Mouse (Mus musculus): ENCODE results near the gene Serpinb6b. TPM values are rescaled to one million over a fixed set of nuclear protein-coding genes. Genes with fewer than 3 reads are reported as not detected.
A peak's percentile ranks its signal among the peaks of the same experiment; 100 is the strongest.
"Not testable (repeated sequence)": the region's sequence is repeated elsewhere in the genome, so short reads cannot be mapped to it uniquely, and the experiment has no call there.

Gene Serpinb6b
- 1.7 and 2.5 TPM in 2 replicates for polyA plus RNA-seq (2015; fragmentation: Nextera tagmentation; extraction: Ambion mirVana)

DNA sequence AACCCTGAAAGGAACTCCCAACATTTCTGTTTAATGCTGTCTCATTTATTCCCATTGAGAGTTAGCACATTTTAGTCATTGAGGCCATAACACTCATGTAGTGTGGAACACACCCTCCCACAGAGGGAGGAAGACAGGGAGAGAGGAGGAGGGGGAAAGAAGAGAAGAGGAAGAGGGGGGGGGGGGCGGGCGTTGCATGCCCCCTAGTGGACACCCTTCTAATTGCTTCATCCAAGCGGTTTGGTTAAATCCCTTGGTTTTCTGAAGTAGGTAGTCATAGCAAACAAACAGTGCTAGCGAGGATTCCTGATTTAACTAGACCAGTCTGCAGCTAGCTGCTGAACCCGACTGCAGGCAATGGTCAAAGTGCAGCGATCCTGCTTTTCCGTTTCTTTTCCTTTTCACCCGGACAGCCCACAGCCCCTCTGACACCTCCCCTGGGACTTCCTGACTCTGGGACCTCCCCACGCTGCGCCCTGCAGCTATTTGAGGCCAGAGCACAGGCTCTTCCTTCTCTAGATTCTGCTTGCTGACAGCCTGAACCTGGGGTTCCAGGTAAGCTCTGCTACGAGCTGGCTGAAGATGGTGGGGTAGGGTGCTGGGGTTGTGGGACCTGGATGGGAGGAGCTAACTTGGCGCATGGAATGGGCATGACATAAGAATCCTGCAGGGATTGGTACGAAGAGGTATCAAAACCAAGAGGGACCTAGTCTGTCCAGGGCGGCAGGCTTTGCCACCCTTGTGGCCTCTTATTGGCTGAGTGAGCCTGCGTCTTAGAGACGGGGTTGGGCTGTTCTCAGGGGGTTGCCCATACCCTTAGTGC, at the start of gene Serpinb6b:
TSS of gene Serpinb6b (plus strand) at position 221 of the 823 bp plus-strand sequence.
- ATAC-seq, result no peak
- Histone ChIP-seq H3K4me3 (ENCODE audit: low read length) (peak within 1 kb of the TSS; percentile 18), H3K36me3 (ENCODE audit: control insufficient read depth, insufficient read depth, low read length) (no peaks in the 10 kb centered on the region), H3K27me3 (replicated peaks; ENCODE audit: control insufficient read depth, insufficient read depth, low read length) (no peaks in the 10 kb centered on the region), H3K4me2 (ENCODE audit: low read length) (peak within 1 kb of the TSS; percentile 43), H3K9ac (ENCODE audit: low read depth, low read length) (no peak within 1 kb of the TSS), H3K27ac (ENCODE audit: low read depth, low read length) (no peak within 1 kb of the TSS), H3K4me1 (ENCODE audit: control insufficient read depth, insufficient read depth, low read depth, low read length) (no peaks in the 10 kb centered on the region), H3K9me3 (ENCODE audit: control insufficient read depth, low read length) (no peaks in the 10 kb centered on the region)
- WGBS, result 51% methylated on average over 16 of the region's 16 CpGs

DNA sequence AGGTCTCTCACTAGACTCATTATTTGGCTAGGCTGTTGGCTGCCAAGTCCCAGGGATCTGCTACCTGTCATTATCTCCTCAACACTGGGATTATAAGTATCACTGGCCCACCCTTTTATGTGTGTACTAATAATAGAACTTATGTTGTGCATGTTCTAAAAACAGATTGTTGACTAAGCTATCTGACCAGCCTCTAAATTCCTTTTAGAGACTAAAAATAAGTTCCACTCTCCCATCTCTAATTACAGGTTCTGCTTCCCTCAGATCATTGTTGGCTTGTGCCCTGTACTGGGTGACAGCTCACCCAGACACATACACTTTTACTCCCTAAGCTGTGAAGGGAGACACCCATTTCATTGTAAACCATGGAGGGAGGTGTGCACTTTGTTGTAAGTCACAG, 42.4 kb upstream of the Serpinb6b start:
- ATAC-seq, result no peak

DNA sequence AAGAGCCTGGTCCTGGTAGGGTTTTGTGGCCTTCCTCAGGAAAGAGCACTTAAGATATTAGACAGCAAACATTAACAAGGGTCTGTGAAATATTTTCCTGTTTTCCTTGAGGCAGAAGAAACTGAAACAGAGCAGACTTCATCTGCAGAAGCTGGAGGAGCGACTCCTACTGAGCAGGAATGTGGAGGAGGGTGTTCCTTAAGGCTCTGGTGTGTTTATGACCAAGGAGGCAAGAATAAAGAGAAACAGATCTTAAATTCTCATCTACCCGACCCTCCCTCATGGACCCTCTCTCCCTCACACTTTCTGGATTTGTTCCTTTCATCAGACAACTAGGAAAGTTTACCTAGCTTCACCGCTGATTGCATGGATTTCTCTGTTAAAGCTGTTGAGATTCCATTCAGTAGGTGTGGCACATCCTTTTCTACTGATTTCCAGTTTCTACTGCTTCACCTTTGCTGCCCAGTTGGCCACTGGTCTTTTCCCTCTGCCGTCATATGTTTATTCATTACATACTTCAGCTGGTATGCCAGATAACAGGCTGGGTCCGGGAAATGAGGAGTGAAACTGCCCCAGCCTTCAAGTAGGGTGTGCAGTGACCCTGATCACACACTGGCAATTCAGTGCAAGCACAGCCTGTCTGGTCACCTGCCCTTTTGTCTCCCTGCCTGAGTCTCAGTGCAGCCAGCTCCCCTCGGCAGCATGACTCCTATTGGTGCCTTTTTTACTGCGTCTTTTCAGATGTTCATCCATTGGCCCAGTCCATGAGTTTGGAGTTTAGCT, 40.2 kb upstream of the Serpinb6b start:
- Histone ChIP-seq H3K9ac (ENCODE audit: low read depth, low read length) (no peak overlapping the region), H3K36me3 (ENCODE audit: control insufficient read depth, insufficient read depth, low read length) (no peaks in the 10 kb centered on the region), H3K4me2 (ENCODE audit: low read length) (no peak overlapping the region), H3K27ac (ENCODE audit: low read depth, low read length) (no peak overlapping the region), H3K4me3 (ENCODE audit: low read length) (no peak overlapping the region), H3K27me3 (replicated peaks; ENCODE audit: control insufficient read depth, insufficient read depth, low read length) (no peaks in the 10 kb centered on the region), H3K9me3 (ENCODE audit: control insufficient read depth, low read length) (no peaks in the 10 kb centered on the region), H3K4me1 (ENCODE audit: control insufficient read depth, insufficient read depth, low read depth, low read length) (no peaks in the 10 kb centered on the region)
- 64% methylated on average over 7 of the region's 7 CpGs for WGBS
- no peak for ATAC-seq

More for the DNA sequence above, 42.4 kb upstream of the Serpinb6b start:
- H3K27me3 ChIP-seq (replicated peaks; ENCODE audit: control insufficient read depth, insufficient read depth, low read length), result no peaks in the 10 kb centered on the region
- H3K4me3 ChIP-seq (ENCODE audit: low read length), result no peak overlapping the region
- H3K4me2 ChIP-seq (ENCODE audit: low read length), result no peak overlapping the region
- H3K9ac ChIP-seq (ENCODE audit: low read depth, low read length), result no peak overlapping the region
- H3K36me3 ChIP-seq (ENCODE audit: control insufficient read depth, insufficient read depth, low read length), result no peaks in the 10 kb centered on the region
- H3K27ac ChIP-seq (ENCODE audit: low read depth, low read length), result no peak overlapping the region
- H3K9me3 ChIP-seq (ENCODE audit: control insufficient read depth, low read length), result no peaks in the 10 kb centered on the region
- no peaks in the 10 kb centered on the region for H3K4me1 ChIP-seq (ENCODE audit: control insufficient read depth, insufficient read depth, low read depth, low read length)

DNA sequence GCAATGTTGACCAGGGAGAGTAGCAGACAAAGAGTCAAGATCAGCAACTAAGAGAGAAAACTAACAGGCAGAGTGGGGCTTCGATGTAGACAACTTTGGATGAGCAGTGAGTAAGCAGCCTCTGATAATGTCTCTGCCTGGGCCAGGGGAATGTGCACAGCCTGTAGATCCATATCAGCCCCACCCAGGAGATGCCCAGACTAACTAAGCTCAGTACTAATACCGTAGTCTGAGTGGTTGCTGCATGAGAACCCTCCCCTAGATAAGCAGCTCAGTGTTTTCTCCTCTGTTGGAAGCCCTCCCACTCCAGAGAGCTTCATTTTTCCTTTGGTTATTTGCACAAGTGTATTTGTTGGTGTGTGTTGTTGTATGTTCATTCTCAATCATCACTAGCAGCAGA, 38.3 kb upstream of the Serpinb6b start:
- Histone ChIP-seq H3K4me3 (ENCODE audit: low read length) (no peak overlapping the region), H3K9me3 (ENCODE audit: control insufficient read depth, low read length) (no peaks in the 10 kb centered on the region), H3K27ac (ENCODE audit: low read depth, low read length) (no peak overlapping the region), H3K9ac (ENCODE audit: low read depth, low read length) (no peak overlapping the region), H3K36me3 (ENCODE audit: control insufficient read depth, insufficient read depth, low read length) (no peaks in the 10 kb centered on the region), H3K27me3 (replicated peaks; ENCODE audit: control insufficient read depth, insufficient read depth, low read length) (no peaks in the 10 kb centered on the region), H3K4me2 (ENCODE audit: low read length) (no peak overlapping the region), H3K4me1 (ENCODE audit: control insufficient read depth, insufficient read depth, low read depth, low read length) (no peaks in the 10 kb centered on the region)
- ATAC-seq, result no peak
- WGBS, result 85% methylated on average over 2 of the region's 2 CpGs

DNA sequence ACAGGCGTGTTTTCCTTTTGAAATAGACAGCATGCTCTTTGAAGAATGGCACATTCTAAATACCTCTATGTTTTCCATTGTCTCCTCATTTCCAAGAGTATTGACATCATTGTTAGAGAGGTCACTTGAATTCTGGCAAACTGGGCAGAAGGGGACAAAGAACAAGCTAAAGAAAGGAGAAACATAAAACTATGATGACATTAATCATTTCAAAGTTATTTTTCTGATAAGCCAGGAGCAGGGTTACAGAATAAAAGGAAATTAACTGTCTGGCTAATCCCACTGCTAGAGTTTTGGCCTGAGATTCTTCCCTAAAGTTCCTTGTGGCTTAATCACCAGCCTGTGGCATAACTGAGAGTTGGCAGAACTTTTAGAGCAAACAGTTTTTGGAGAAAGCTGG, 37.8 kb upstream of the Serpinb6b start:
- no peak for ATAC-seq
- no peaks in the 10 kb centered on the region for H3K36me3 ChIP-seq (ENCODE audit: control insufficient read depth, insufficient read depth, low read length)
- H3K4me1 ChIP-seq (ENCODE audit: control insufficient read depth, insufficient read depth, low read depth, low read length), result no peaks in the 10 kb centered on the region
- no peak overlapping the region for H3K27ac ChIP-seq (ENCODE audit: low read depth, low read length)
- H3K9ac ChIP-seq (ENCODE audit: low read depth, low read length), result no peak overlapping the region
- no peak overlapping the region for H3K4me2 ChIP-seq (ENCODE audit: low read length)
- no peak overlapping the region for H3K4me3 ChIP-seq (ENCODE audit: low read length)
- 66% methylated on average over 1 of the region's 1 CpGs for WGBS
- no peaks in the 10 kb centered on the region for H3K9me3 ChIP-seq (ENCODE audit: control insufficient read depth, low read length)
- H3K27me3 ChIP-seq (replicated peaks; ENCODE audit: control insufficient read depth, insufficient read depth, low read length), result no peaks in the 10 kb centered on the region

DNA sequence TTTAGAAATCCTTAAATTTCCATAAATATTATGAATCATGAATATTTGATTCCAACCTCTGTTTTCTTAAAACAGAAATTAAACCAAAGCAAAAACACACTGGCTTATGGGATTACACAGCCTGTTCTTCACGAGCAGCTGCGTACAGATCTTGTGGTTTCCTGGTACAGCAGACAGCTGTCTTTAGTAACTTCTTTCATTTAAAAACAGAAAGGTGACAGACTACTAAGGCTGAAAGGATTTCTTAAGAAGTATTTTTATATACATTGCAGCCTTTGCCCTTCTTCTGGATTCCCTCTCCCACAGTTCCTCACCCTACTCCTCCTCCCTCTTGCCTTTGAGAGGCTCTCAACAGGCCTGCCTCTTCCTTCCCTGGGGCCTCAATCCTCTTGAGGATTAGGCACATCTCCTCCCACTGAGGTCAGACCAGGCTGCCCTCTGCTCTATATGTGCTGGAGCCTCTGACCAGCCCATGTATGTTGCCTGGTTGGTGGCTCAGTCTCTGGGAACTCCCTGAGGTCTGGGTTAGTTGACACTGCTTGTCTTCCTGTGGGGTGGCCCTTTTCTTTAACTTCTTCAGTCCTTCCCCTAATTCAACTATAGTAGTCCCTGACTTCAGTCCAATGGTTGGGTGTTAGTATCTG, 35.8 kb upstream of the Serpinb6b start:
- H3K36me3 ChIP-seq (ENCODE audit: control insufficient read depth, insufficient read depth, low read length), result no peaks in the 10 kb centered on the region
- ATAC-seq, result no peak
- no peak overlapping the region for H3K4me2 ChIP-seq (ENCODE audit: low read length)
- H3K9me3 ChIP-seq (ENCODE audit: control insufficient read depth, low read length), result no peaks in the 10 kb centered on the region
- WGBS, result 89% methylated on average over 2 of the region's 2 CpGs
- no peaks in the 10 kb centered on the region for H3K27me3 ChIP-seq (replicated peaks; ENCODE audit: control insufficient read depth, insufficient read depth, low read length)
- H3K9ac ChIP-seq (ENCODE audit: low read depth, low read length), result no peak overlapping the region
- H3K4me1 ChIP-seq (ENCODE audit: control insufficient read depth, insufficient read depth, low read depth, low read length), result no peaks in the 10 kb centered on the region
- H3K27ac ChIP-seq (ENCODE audit: low read depth, low read length), result no peak overlapping the region
- no peak overlapping the region for H3K4me3 ChIP-seq (ENCODE audit: low read length)

DNA sequence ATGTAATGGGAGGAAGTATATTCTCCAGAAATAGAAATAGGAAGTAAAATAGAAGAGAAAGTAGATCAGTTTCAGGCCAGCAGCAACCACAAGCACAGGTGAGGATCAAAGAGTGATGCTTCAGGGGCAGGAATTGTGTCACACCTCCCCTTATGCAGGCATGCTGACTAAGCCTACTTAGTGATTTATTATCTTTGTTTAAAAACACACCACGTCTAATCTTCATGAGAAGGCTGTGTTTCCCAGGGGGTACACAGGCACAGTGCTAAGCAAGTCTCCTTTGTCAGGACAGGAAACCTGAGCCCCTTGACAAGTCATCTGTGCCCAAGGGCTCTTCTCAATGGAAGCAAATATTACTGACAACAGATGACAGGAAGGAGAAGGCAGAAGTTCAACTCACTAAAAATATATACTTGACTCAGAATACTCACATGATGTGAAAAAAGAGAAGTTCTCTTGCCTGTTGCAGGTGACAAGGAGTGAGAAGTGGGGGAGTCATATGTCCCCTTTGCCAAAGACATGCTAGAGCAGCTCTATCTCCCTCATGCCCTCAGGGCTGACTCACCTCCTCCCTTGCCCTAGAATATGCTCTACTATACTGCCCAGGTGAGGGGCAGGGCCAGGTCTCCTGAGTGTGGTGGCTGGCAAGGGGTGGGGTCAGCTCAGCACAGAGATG, 30.2 kb upstream of the Serpinb6b start:
- no peak overlapping the region for H3K9ac ChIP-seq (ENCODE audit: low read depth, low read length)
- H3K4me1 ChIP-seq (ENCODE audit: control insufficient read depth, insufficient read depth, low read depth, low read length), result no peaks in the 10 kb centered on the region
- no peaks in the 10 kb centered on the region for H3K36me3 ChIP-seq (ENCODE audit: control insufficient read depth, insufficient read depth, low read length)
- no peak overlapping the region for H3K4me3 ChIP-seq (ENCODE audit: low read length)
- no peaks in the 10 kb centered on the region for H3K27me3 ChIP-seq (replicated peaks; ENCODE audit: control insufficient read depth, insufficient read depth, low read length)
- no peaks in the 10 kb centered on the region for H3K9me3 ChIP-seq (ENCODE audit: control insufficient read depth, low read length)
- 38% methylated on average over 1 of the region's 1 CpGs for WGBS
- ATAC-seq, result no peak
- no peak overlapping the region for H3K27ac ChIP-seq (ENCODE audit: low read depth, low read length)
- H3K4me2 ChIP-seq (ENCODE audit: low read length), result no peak overlapping the region

DNA sequence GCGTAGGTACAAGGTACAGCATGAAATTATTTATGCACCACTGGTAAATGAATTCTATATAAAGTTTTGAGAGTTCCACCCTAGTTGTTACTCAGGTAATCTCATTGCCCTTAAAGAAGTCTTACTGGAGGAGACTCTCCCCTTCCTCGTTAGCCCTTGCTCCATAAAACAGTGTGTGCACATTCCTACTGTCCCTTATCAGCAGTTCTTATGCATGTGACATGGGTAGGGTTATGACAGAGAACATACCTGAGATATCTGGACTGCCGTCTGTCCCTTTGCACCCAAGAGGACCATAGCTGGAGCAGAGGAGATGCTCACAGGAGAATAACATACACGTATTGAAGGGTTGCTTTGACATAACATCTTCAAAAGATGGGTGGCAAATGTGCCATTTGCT, 26.7 kb upstream of the Serpinb6b start:
- H3K9me3 ChIP-seq (ENCODE audit: control insufficient read depth, low read length); ATAC-seq; H3K36me3 ChIP-seq (ENCODE audit: control insufficient read depth, insufficient read depth, low read length); H3K4me1 ChIP-seq (ENCODE audit: control insufficient read depth, insufficient read depth, low read depth, low read length); H3K4me2 ChIP-seq (ENCODE audit: low read length); H3K27ac ChIP-seq (ENCODE audit: low read depth, low read length); H3K4me3 ChIP-seq (ENCODE audit: low read length); H3K9ac ChIP-seq (ENCODE audit: low read depth, low read length); H3K27me3 ChIP-seq (replicated peaks; ENCODE audit: control insufficient read depth, insufficient read depth, low read length): not testable (repeated sequence)
- 86% methylated on average over 4 of the region's 4 CpGs for WGBS

All from hindbrain, embryonic 16.5 days (tissue).